Mouse (Mus musculus) heart, adult 8-10 months (tissue): ENCODE measurements around the gene Mpig6b. TPM values are rescaled to one million over a fixed set of nuclear protein-coding genes. Genes with fewer than 3 reads are reported as not detected.
A peak's percentile ranks its signal among the peaks of the same experiment; 100 is the strongest.

Experiments used
- DNase-seq: peaks from one replicate; pipeline ENCODE4 v3.0.0; 2022; ENCODE audit warnings: low spot score
- total RNA-seq, 4 experiments: library from RNA; stranded (reverse); gene quantifications; 2 replicates each; pipeline ENCODE4 v1.2.4; 2022

The Mpig6b gene
- total RNA-seq, 4 experiments from 2014 or later: 0.34 to 1.0 (median 0.85) TPM

GRCm38 (mm10) chr17:35060071-35060470 is 5.9 kb downstream of the Mpig6b start:
- no peak for DNase-seq

DNA sequence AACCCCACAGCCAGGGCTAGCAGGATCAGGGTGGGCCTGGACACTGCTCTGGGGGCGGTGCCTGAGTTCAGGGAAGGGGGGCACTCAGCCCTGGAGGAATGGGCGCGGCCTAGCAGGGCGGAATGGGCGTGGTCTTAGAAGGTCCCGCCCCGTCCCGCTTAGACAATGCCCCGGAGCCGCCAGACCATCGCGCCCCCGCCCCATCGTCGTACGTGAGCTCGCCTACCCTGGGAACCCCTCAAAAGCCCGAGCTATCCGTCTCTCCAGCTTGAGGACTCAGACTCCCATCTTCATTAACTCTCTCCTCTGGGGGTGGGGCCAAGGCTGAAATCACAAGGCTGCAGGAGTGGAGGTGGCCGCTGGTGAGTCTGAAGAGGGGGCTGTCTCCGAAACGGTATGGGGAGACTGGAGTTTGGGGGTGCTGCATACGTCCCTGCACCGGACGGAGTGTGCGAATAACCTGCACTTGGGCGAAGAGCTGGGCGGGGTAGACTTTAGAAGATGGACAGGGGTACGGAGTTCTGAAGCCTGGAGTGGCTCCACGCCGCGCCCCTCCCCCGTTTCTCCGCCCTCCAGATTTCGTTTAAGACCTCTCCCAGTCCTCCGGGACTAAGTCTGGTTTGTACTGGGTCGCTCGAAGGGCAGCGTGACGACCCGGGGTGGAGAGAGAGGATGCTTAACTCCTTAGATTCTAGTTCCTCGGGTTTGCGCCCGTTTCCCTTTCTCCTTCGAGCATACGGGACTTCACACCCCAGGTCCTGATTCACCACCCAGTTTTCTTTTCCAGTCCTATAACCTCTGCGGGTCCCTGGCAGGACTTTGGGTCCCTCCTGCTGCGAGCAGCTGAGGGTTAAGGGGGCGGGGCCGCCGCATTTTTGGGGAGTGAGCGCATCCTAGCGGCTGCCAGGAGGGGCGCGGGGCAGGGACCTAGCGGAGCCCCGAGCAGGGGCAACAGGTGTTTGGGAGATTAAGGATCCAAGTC is 6.8 kb downstream of the Mpig6b start, which contains the start of gene Ddah2:
TSS of gene Ddah2 (plus strand) at position 125 of the 982 bp plus-strand sequence.
- peak; percentile 90 for DNase-seq

DNA sequence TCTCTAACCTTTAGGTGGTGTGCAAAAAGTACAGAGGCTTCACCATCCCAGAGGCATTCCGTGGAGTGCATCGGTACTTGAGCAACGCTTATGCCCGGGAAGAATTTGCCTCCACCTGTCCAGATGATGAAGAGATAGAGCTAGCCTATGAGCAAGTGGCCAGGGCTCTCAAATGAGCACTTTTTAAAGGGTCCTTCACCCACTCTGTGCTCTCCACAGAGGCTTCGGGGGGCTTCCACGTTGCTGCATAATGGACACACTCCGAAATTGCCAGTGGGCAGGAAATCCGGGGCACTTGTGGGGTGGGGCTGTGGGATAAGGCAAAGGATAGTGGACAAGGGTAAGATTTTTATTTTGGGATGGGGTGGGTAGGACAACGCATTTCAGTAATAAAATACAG is 7.7 kb downstream of the Mpig6b start:
- DNase-seq: no peak

DNA sequence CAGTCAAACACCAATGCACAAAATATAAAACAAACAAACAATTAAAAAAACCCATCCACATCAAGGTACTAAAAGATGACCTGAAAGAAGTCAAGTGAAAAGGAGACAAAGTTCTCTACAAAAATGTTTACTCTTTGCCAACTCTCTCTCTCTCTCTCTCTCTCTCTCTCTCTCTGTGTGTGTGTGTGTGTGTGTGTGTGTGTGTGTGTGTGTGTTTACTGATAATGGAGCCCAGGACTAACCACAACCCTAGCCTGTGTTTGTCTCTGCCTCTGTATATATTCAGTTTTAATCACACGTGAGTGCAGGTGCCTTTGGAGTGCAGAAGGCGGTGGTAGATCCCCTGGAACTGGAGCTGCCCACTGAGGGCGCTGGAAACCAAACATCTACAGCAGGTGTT is 8.9 kb downstream of the Mpig6b start:
- no peak for DNase-seq

- no peak for DNase-seq
These were observed 10.1 kb downstream of the Mpig6b start for GRCm38 (mm10) chr17:35055691-35056495.

- no peak for DNase-seq
These were observed 13.6 kb downstream of the Mpig6b start for GRCm38 (mm10) chr17:35052271-35052798.

DNA sequence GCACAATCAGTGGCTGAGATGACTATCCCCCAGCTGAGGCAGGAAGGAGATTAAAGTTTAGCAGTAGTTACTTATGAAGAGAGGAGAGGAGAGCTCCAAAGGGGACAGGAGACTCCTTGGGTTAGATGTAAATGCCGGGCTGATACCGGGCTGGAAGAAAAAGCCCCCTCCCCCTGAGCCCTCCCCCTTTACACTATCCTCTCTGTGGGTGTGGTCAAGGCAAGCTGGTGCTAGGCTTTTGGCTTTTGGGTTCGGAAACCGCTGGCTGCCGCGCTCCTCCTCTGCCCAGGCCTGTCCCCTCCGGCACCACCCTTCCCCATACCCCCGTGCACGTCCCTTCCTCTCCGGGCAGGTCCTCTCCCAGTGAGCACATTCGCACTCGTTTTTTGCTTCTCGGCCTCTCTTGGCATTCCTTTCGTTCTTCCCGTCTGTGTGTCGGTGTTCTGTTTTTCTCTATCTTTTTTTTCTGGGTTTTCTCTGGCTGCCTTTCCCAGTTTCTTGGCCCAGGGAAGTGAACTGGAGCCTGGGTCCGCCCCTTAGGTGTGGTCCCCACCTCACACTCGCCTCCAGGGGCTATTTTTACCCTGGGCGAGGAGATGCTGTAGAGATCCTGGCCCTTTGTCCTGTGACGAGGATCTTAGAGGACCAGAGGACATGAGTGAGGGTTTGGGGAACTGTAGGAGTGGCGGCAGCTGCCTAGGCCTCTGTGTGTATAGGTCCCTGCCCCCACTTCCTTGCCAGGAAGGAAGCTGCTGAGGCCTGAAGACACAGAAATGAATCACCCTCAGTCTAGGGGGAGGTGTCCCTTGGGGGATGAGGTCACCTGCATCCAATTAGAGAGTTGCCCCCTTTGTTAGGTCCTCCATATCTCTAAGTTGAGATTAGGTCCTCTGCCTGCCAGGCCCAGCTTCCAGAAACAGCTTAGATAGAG is 14.6 kb downstream of the Mpig6b start:
- peak; percentile 90 for DNase-seq

GRCm38 (mm10) chr17:35050126-35050750 is 15.7 kb downstream of the Mpig6b start:
- DNase-seq: peak; percentile 83

DNA sequence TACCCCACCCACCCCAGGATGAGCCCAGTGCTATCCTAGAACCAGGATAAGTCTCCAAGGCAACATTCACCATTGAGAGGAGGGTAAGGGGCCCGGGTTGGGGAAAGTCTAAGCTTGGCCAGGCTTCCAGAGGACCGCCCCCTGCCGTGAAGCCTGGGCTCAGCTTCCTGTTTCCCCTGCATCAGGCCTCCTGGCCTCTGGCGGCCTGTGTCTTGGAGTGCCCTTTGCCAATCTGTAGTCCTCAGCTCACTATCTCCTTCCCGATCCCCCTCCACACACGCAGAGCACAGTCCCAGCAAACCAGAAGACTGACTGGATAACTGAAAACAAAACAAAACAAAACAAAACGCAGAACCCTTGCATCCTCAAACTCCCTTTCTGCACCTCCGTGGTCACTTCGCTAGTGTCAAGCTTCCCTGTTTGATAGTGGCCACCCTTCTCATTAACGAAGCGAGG is 16.4 kb downstream of the Mpig6b start, which contains the start of gene Clic1:
TSS of gene Clic1 (plus strand) at position 406 of the 456 bp plus-strand sequence.
- no peak for DNase-seq

- DNase-seq: no peak
These were observed 17.0 kb downstream of the Mpig6b start for GRCm38 (mm10) chr17:35048932-35049440.

- no peak for DNase-seq
These were observed 17.6 kb downstream of the Mpig6b start for GRCm38 (mm10) chr17:35048149-35048931.

DNA sequence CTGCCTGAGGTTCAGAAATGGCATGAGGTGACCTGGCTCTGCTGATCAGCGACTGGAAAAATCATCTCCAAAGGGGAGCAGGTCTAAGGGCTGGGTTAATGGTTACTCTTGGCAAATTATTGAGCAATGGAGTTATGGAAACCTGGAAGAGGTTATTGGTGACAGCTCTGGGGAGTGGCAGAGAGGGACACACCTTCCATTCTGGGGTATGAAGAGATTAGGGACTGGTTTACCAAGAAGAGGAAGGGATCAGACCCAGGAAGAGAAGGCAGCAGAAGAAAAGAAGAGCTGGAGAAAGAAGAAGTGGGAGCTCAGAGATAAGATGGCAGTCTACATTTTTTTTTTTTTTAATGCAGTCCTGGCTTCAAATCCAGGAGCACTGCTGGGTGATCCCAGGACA is 18.3 kb downstream of the Mpig6b start:
- no peak for DNase-seq

GRCm38 (mm10) chr17:35046681-35047455 is 19.1 kb downstream of the Mpig6b start, which contains the start of gene Msh5:
TSS of gene Msh5 (minus strand) at chr17:35046745.
- DNase-seq: peak; percentile 96

GRCm38 (mm10) chr17:35045807-35046680 is 19.9 kb downstream of the Mpig6b start:
- DNase-seq: no peak

DNA sequence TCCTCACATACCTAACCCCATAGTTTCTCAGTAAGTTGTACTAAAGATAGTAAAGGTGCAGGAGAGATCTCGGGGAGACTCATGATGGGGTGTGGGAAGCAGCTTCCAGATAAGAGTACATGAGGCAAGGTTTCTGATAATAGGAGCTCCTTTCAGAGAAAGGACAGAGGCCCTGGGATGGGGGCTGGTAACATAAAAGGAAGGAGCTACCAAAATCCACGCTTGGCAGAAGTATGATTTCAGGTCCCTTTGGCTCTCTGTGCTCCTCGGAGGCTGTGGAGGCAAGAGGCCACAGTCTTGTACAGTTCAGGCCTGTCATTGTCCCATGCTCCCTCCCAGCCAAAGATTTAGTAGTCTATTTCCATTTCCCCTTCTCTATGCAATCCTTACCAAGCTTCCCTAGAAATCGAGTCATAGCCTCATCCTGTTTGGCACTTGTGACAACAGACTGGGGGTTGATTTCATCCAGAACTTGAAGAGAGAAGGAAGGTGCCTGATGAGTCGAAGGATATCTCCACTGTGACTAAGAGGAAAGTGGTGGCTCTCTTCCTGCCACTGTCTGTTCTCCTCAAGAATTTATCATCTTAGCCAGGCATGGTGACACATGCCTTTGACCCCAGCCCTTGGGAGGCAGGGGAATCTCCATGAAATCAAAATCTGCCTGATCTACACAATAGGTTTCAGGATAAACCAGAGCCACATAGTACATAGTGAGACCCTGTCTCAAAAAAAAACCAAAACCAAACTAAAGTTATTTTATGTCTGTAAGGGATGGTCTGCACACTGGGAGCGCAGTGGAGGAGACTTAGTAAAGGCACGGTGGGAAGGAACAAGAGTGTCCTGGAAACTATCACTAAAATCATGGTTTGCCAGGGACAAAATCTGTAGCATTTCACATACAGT is 20.8 kb downstream of the Mpig6b start:
- no peak for DNase-seq

GRCm38 (mm10) chr17:35043794-35044193 is 22.2 kb downstream of the Mpig6b start:
- DNase-seq: no peak
